Mouse (Mus musculus) thymus, adult 2 months (tissue): ENCODE data around the gene Slc12a4. TPM values are rescaled to one million over a fixed set of nuclear protein-coding genes. Genes with fewer than 3 reads are reported as not detected.

Experiments
- DNase-seq: peaks from one replicate; pipeline ENCODE4 v3.0.0; 2021
- H3K27ac ChIP-seq: fragments of 200-500 bp; 2 replicates; pipeline ENCODE4 v1.5.1; 2012; ENCODE audit warnings: low read length, control low read depth; ENCODE audit not compliant: control insufficient read depth, insufficient read depth
- H3K27me3 ChIP-seq: fragments of 200-500 bp; 2 replicates; pipeline ENCODE4 v1.6.1; 2012; ENCODE audit warnings: mild to moderate bottlenecking, low read length, moderate library complexity, mixed read lengths; ENCODE audit not compliant: control insufficient read depth, insufficient read depth
- H3K36me3 ChIP-seq: fragments of 200-500 bp; 2 replicates; pipeline ENCODE4 v1.6.1; 2012; ENCODE audit warnings: mild to moderate bottlenecking, low read length, moderate library complexity; ENCODE audit not compliant: control insufficient read depth, insufficient read depth
- H3K4me1 ChIP-seq: fragments of 200-500 bp; replicated peaks from 2 replicates; pipeline ENCODE4 v1.6.1; 2012; ENCODE audit warnings: low read length; ENCODE audit not compliant: control insufficient read depth, insufficient read depth
- H3K4me3 ChIP-seq: fragments of 200-500 bp; 2 replicates; pipeline ENCODE4 v1.5.1; 2012; ENCODE audit warnings: mild to moderate bottlenecking, low read length, control low read depth, moderate library complexity; ENCODE audit not compliant: control insufficient read depth, insufficient read depth
- CTCF ChIP-seq: fragments of 200-500 bp; IDR thresholded peaks from 2 replicates; pipeline ENCODE4 v1.5.1; 2012; ENCODE audit warnings: mild to moderate bottlenecking, control low read depth, low read length, moderate library complexity, borderline replicate concordance; ENCODE audit not compliant: control insufficient read depth, poor library complexity, insufficient read depth; ENCODE audit errors: extremely low read depth
- POLR2A ChIP-seq: fragments of 200-500 bp; IDR thresholded peaks from 2 replicates; pipeline ENCODE4 v1.6.1; 2012; ENCODE audit warnings: mild to moderate bottlenecking, low read length, control low read depth, moderate library complexity; ENCODE audit not compliant: control insufficient read depth, poor library complexity, insufficient read depth; ENCODE audit errors: extremely low read depth
- WGBS: fragments of 180-500 bp; shearing (Covaris S2); methylation state at CpG from one replicate; pipeline ENCODE4 v1.1.7; 2018; 5-methylcytosine and 5-hydroxymethylcytosine counted together
- polyA plus RNA-seq: library from polyadenylated mRNA; depleted of rRNA; stranded (reverse); fragments of >200 nt; gene quantifications from 2 replicates; pipeline ENCODE4 v1.2.3, GENCODE M21; 2012

The Slc12a4 gene
- polyA plus RNA-seq, 1 experiment = 69.3 TPM

GRCm38 (mm10) chr8:105964506-105965265, 1.2 kb downstream of the Slc12a4 start:
- WGBS = 84% methylated on average over 12 of the region's 12 CpGs

GRCm38 (mm10) chr8:105961536-105961935, 4.4 kb downstream of the Slc12a4 start:
- no peak overlapping the region for H3K27ac ChIP-seq
- H3K27me3 ChIP-seq = no peaks in the 10 kb centered on the region
- H3K4me1 ChIP-seq = peaks cover 13% of the 10 kb centered on the region
- no peak for DNase-seq
- no peaks in the 10 kb centered on the region for H3K36me3 ChIP-seq
- TF ChIP-seq POLR2A (no peak), CTCF (no peak)
- WGBS = 93% methylated on average over 10 of the region's 10 CpGs
- H3K4me3 ChIP-seq = no peak overlapping the region

More at GRCm38 (mm10) chr8:105964506-105965265, 1.2 kb downstream of the Slc12a4 start:
- Histone ChIP-seq H3K4me3 (no peak overlapping the region), H3K27me3 (no peaks in the 10 kb centered on the region), H3K36me3 (no peaks in the 10 kb centered on the region), H3K27ac (no peak overlapping the region), H3K4me1 (peaks cover 19% of the 10 kb centered on the region)
- TF ChIP-seq POLR2A (no peak), CTCF (no peak)
- DNase-seq = no peak

- Histone ChIP-seq H3K27me3 (no peaks in the 10 kb centered on the region), H3K4me3 (no peak overlapping the region), H3K4me1 (peaks cover 10% of the 10 kb centered on the region), H3K27ac (no peak overlapping the region), H3K36me3 (no peaks in the 10 kb centered on the region)
- 89% methylated on average over 14 of the region's 14 CpGs for WGBS
- no peak for TF ChIP-seq POLR2A
- DNase-seq = no peak
Observed at GRCm38 (mm10) chr8:105961101-105961500, 4.8 kb downstream of the Slc12a4 start.

DNA sequence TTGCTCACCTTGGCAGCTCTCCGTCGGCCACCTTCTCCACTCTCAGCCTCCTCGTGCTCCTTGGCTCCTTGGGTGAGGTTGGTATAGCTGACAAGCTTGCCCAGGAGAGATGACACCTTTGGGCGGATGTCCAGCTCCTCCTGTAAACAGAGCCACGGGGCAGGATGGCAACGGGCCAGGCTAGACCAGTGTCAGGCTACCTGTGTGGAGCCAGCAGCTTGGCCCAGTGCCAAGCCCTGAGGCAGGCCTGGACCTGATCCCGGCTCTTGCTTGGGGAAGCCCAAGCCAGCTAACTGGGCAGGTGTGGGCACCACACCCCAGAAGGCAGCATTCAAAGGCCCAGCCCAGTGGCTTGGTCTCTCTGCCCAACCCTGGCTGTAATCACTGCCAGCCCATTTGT, 6.5 kb downstream of the Slc12a4 start:
- Histone ChIP-seq H3K4me3 (no peak overlapping the region), H3K4me1 (no peaks in the 10 kb centered on the region), H3K36me3 (no peaks in the 10 kb centered on the region), H3K27me3 (no peaks in the 10 kb centered on the region), H3K27ac (no peak overlapping the region)
- no peak for DNase-seq
- 97% methylated on average over 7 of the region's 7 CpGs for WGBS
- TF ChIP-seq CTCF = no peak
- TF ChIP-seq POLR2A = no peak

DNA sequence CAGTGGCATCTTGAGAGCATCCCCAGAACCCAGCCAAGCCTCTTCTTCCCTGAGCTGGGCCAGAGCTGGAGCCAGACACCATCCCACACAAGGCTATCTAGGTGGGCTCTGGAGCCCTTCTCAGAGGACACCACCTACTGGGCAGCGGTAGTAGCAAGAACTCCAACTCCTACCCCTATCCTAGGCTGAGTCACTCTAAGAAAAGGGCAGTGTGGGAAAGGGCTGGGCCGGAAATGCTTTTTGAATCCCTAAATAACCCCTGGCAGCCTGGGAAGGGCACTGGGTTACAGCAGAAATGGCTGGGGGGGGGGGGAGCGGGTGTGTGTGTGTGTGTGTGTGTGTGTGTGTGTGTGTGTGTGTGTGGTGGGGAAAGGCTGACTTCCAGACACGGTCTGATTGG, 8.1 kb downstream of the Slc12a4 start:
- 74% methylated on average over 3 of the region's 4 CpGs for WGBS
- no peak for DNase-seq
- Histone ChIP-seq H3K4me3 (no peak overlapping the region), H3K4me1 (no peaks in the 10 kb centered on the region), H3K27me3 (no peaks in the 10 kb centered on the region), H3K36me3 (0 out of 2 replicates have a peak, but pooled peaks cover 4% of the 10 kb centered on the region), H3K27ac (no peak overlapping the region)
- TF ChIP-seq CTCF = no peak
- no peak for TF ChIP-seq POLR2A

DNA sequence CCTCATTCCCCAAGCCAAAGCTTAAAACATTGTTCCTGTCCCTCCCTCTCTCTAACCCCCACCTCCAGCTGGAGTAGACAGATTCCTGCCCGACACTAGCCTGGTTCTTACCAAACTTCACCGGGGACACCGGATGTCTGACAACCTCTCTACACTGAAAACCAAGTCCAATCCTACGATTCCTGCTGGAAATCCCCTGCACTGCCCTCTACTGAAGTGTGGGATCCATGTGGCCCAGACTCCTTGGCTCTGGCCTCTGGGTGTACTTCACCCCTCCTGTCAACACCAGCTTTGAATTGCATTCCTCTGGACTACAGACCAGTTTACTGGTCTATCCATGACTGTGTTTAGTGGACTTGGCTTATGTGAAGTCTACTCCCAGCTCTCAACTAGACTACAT, 9.3 kb downstream of the Slc12a4 start:
- Histone ChIP-seq H3K4me1 (no peaks in the 10 kb centered on the region), H3K4me3 (no peak overlapping the region), H3K27ac (no peak overlapping the region), H3K27me3 (no peaks in the 10 kb centered on the region), H3K36me3 (peaks cover 4% of the 10 kb centered on the region; the same call in 1 of the 2 replicates)
- WGBS = 85% methylated on average over 4 of the region's 4 CpGs
- DNase-seq = no peak
- no peak for TF ChIP-seq CTCF
- no peak for TF ChIP-seq POLR2A
